Mouse (Mus musculus) T-helper 1 cell (primary cell): ENCODE data around the gene Olfr167.
"Not testable (repeated sequence)": the region's sequence is repeated elsewhere in the genome, so short reads cannot be mapped to it uniquely, and the experiment has no call there.

Experiments used
- in situ Hi-C: fragments of 300-600 bp; cut with MboI, MseI; formaldehyde crosslinking; loops from one replicate; pipeline ENCODE4 v1.15.1; 2025; ENCODE audit warnings: high pct_unique_total_duplicates

The Olfr167 gene

GRCm38 (mm10) chr16:19522166-19522565 is at the start of gene Olfr167:
Gene Olfr167, minus strand, starts transcription at chr16:19522266.
- in situ Hi-C loops, result no loop called here

- in situ Hi-C loops, result loop anchor here (5.0 kb wide), 1 partner anchor 41 kb away; the partner anchor contains the start of gene Olfr170
These were observed 49.6 kb upstream of the Olfr167 start, which contains the start of gene Olfr169 for GRCm38 (mm10) chr16:19571709-19572108. Gene Olfr169, minus strand, starts transcription at chr16:19571809.

DNA sequence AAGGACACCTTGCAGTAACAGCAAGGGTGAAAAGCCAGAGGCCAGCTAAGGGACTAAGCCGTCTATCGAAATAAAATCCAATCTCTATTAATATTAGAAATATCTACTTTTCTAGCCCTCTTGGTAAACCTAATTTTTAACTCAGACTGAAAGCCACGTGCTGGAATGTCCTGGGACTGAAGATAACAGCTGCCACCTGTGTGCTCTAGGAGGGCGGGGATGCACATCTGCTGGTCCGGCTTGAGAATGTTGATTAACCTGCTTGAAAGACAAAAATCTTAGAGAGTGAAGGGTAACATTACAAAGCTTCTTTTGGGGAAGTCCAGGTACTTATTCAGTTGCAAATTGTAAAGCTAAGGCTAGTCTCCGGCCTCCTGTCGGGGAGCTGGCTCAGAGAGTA is 31.4 kb upstream of the Olfr167 start:
- in situ Hi-C loops, result not testable (repeated sequence)

DNA sequence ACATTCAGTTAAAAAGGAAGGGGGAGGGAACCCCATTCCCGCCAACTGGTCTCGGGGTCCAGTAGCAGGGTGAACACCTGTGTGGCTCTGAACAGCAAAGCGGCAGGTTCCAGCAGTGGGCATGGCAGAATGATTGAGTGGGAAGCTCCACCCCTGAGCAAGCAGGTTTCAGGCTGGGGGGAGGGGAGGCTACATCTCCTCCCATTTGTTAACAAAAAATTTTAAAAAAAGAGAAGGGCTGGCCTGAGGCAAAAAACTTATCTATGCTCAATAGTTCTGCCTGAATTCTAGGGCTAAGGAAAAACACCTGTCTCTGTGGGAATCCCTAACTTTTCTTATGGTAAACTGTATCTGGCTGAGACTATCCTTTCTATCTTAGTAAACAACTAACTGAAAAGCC is 30.2 kb upstream of the Olfr167 start:
- in situ Hi-C loops, result not testable (repeated sequence)

DNA sequence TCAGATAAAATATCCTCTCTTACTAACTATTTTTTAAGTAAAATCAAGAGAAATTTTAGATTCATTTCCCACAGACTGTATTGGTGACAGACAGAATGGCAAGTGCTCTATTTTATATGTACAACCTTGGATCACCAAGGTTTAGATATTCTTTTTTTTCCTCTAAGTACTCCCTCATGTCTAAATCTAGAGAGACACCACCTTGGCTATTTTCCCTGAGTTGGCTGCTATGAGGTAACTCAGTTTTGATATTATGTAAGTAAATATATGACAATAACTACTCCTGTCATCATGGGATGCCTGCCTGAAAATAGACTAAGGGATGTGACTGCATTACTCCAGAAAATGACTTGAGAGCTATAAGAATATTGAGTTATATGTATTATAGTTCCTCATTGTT is 13.4 kb upstream of the Olfr167 start, which contains the start of gene Olfr168:
Olfr168 (minus strand) TSS at position 101 of the 400 bp plus-strand sequence.
- in situ Hi-C loops, result no loop called here

- in situ Hi-C loops, result no loop called here
These were observed 38.7 kb downstream of the Olfr167 start, which contains the start of gene Olfr166 for GRCm38 (mm10) chr16:19483394-19483793. Gene Olfr166, plus strand, starts transcription at chr16:19483694.

- in situ Hi-C loops, result no loop called here
These were observed 57.7 kb downstream of the Olfr167 start for GRCm38 (mm10) chr16:19464365-19464764.
